Mouse (Mus musculus): Measurements from ENCODE around the gene Btn2a2.
A peak's percentile ranks its signal among the peaks of the same experiment; 100 is the strongest.

Btn2a2 gene

GRCm38 (mm10) chr13:23521703-23522102, 33.0 kb upstream of the Btn2a2 start:
- DNase-seq (ENCODE audit: low read depth) = peak; percentile 83

- DNase-seq (ENCODE audit: low read depth) = peak; percentile 91
These were observed 30.8 kb upstream of the Btn2a2 start for GRCm38 (mm10) chr13:23519416-23519815.

DNA sequence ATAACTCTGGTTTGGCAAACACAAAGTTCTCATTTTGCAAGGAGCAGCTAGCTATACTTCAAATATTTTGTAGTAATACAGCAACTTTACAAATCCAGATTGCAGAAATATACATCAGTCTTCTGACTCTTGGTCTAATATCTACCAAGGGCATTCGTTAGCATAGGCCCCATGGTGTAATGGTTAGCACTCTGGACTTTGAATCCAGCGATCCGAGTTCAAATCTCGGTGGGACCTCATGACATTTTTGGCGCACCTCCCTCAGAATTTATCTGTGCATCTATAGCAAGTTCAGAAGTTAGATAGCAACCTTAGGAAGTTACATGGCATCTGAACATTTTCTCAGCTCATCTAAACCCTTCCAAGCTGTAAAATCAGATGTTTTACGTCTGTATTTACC, 30.2 kb upstream of the Btn2a2 start:
- DNase-seq (ENCODE audit: low read depth) = peak; percentile 93

DNA sequence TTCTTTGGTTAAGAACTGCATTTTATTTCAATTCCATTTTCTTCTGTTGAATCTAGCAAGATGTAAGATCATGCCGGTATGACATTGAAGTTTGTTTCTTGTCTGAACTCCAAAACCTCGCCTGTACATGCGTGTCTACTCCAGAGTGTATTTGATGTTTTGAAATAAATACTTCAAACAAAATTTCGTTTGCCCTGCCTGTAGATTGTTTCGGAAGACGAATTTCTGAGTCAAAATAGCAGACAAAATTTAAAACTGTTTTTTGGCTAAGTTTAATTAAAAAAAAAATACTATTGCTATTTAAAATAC, 29.6 kb upstream of the Btn2a2 start:
- DNase-seq (ENCODE audit: low read depth) = no peak

- DNase-seq (ENCODE audit: low read depth) = peak; percentile 92
These were observed 29.1 kb upstream of the Btn2a2 start for GRCm38 (mm10) chr13:23517603-23518294.

DNA sequence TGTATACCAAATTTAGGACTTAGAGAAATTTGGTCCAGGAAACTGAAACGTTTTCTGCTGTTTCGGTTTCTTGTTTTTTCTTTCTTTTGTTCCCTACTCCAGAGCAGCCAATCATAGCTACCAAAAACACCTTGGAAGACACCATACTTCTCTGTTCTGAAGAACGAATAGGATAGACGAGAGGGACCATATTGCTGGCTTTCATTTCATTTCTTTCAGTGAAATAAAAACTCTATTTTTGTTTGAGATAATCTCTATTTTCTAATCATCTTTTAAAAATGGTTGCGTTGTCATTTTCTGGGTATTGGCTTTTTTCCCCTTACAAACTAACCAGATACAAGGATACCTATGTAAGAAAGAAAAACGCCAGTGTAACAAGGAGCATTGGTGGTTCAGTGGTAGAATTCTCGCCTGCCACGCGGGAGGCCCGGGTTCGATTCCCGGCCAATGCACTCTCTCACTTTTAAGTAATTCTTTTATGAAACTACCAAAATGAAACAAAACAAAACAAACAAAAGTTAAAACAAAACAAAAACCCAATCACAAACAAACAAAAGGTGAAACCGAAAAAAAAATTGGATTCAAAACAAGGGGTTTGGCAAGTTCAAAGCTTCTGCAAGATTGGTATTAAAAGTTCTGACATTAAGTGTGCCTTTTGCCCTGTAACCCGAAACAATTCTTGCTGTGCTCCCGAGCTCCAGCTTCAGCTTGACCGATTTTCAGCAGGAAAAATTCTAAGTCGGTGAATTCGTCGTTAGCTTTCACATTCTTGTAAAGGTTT, 28.4 kb upstream of the Btn2a2 start:
- peak; percentile 94 for DNase-seq (ENCODE audit: low read depth)

- DNase-seq (ENCODE audit: low read depth) = no peak
These were observed 27.4 kb upstream of the Btn2a2 start for GRCm38 (mm10) chr13:23515826-23516620.

GRCm38 (mm10) chr13:23515281-23515680, 26.6 kb upstream of the Btn2a2 start:
- DNase-seq (ENCODE audit: low read depth) = no peak

DNA sequence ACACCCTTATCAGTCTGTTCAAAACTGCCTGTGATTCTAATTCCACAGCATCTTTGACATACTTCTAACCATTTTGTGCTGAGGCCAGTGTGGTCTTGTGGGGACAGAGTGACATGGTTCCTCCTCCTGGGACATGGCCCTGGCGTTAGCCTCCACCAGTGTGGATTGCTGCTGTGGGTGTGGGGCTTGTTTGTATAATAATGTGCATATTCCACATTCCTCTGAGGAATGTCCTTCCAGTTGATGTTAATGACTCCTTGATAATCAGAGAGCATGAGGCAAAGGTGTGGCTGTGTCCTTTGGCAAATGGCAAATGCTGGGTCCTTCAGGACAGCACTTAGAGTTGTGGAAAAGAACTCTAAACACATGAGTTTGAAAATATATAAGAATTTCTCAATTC, 24.9 kb upstream of the Btn2a2 start:
- no peak for DNase-seq (ENCODE audit: low read depth)

- no peak for DNase-seq (ENCODE audit: low read depth)
These were observed 21.5 kb upstream of the Btn2a2 start for GRCm38 (mm10) chr13:23510127-23510526.

DNA sequence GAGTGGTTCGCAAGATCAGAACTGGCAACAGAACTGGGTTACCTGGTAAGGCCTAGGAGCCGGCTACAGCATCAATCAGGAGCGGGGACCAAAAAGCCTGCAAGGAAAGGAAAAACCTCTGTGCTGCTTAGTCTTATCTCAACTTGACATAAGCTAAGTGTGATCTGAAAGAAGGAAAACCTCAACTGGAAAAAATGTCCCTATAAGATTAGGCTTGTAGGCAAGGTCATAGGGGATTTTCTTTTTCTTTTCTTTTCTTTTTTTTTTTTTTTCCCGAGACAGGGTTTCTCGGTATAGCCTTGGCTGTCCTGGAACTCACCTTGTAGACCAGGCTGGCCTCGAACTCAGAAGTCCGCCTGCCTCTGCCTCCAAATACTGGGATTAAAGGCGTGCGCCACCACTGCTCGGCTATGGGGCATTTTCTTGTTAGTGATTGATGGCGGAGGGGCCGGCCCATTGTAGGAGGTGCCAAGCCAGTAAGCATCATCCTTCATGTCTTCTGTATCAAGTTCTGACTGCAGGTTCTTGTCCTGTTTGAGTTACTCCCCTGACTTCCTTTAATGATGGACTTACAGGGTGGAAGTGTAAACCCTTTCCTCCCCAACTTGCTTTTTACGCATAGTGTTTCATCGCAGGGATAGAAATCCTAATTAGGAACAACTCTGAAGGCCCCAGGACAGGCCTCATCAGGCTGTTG, 18.3 kb upstream of the Btn2a2 start:
- no peak for DNase-seq (ENCODE audit: low read depth)

DNA sequence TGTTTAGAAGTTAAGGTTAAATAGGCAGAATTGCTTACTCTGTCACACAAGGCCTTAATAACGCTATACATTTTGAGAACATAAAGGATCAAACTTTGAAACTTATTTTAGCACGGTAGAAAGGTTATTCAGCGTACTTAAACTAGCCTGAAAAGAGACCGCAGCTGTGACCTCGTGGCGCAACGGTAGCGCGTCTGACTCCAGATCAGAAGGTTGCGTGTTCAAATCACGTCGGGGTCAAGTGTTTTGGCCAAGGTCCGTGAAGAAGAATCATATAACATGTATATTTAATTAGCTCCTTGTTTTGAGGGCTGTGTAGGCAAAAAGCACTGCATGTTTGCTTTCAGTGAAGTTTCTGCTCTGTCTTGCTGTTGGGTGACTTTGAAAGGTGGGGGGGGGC, 17.7 kb upstream of the Btn2a2 start:
- DNase-seq (ENCODE audit: low read depth) = peak; percentile 64

DNA sequence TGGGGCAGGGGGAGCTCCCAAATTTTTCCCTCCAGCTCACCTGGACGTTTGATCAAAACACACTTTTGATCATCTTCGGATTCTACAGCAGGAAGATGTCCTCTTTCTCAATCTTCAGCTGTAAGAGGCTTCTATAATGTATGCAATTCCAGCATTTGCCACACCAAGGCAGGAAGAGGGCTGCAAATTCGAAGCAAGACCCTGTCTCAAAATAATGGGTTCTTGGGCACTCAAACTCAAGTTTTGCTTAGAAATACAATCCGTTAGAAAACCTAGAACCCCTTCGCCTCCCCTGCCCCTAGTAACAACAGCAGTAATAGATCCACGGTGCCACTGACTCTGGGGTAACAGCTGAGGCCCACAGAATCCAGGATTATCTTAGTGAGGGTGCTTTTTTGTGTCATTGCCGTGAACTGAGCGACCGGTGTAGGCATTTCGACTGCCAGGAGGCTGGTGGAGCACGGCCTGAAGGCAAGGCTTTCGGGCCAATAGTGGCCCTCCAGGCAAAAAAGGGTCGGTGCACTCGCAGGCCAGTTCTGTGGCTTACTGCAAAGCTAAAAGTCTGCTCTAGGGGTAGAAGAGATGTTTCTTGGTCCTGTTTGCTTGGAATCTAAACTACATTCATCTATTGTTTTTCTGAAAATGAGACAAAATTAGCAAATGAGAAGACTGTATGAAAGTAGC, 17.1 kb upstream of the Btn2a2 start:
- no peak for DNase-seq (ENCODE audit: low read depth)

GRCm38 (mm10) chr13:23503797-23504196, 15.1 kb upstream of the Btn2a2 start:
- peak; percentile 73 for DNase-seq (ENCODE audit: low read depth)

DNA sequence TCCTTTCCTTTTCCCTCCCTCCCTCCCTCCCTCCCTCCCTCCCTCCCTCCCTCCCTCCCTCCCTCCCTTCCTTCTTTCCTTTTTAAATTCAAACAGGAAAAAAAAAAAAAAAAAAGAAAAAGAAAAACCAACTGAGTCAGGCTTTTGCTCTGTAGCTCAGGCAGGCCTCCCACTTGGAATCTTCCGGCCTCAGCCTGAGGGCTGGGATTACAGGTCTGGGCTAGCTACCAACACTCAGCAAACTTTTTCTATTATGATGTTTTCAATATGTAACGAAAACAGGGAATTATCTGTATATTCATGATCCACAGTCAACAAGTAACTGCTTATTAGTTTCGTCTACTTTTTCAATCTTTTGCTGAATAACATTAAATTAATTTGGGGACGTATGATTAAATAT, 14.3 kb upstream of the Btn2a2 start:
- DNase-seq (ENCODE audit: low read depth) = no peak

DNA sequence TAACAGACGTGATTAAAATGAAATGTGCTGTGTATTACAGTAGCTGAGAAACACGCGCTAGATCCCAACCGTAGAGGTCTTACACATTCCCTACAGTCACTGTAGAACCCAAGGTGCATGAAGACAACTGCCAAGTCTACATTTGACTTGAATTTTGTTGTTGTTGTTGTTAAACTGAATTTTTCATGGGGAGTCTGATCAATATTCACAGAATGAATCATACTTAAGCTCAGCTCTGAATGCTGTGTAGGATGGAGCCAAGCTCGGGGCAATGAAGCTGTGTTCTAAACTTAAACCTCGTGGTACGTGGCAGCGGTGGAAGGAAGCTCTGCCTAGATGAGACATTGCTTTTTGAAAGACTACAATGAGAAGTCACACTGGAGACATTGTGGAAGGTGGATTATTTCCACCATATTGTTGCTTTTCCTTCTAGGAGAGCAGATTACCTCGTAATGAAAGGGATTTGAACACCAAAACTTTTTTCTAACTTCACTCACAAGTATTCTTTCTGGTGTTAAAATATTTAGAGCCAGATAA, 13.4 kb upstream of the Btn2a2 start:
- DNase-seq (ENCODE audit: low read depth) = no peak

DNA sequence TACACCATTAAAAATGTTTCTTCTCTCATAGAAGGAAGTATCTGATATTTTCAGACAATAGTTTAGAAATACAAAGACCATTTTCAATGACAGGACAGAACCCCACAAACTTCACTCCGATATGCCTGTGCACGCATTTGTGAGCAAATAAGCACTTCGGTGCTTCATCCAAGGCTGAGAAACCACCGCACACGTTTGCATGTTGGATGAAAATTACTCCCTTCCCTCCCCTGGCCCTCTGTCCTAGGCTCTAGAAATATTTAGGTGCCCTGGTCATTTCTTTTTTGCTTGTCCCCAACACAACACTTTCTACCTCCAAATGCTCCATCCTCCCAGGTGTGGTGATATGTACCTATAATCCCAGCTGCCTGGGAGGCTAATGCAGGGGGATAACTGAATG, 12.9 kb upstream of the Btn2a2 start:
- no peak for DNase-seq (ENCODE audit: low read depth)

DNA sequence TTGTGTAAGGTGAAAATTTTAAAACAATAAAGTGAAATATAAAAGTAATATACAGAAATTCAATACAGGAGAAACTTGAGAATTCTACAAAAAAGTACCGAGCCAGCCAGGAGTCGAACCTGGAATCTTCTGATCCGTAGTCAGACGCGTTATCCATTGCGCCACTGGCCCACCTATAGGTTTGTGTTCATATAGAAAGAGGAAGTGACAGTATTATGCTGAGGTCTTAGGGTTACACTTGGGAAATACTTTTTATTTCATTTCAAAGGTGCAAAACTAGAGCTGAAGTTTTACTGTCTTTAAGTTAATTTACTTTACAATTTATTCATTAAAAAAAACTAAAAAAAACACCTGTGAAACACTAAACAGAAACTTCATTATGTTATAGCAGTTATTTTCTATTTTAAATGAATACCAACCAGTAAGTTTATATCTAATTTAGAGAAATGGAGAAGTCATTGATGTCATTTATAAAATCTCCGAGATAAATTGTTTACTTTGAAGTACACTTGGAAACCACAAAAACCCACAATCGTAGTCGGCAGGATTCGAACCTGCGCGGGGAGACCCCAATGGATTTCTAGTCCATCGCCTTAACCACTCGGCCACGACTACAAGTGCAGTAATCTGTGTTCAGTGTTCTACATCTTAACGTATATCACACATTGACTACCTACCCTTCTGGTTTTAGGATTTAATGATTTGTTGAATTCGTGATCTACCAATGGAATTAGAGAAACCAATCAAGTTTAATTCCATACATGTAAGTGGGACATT, 12.0 kb upstream of the Btn2a2 start:
- DNase-seq (ENCODE audit: low read depth) = peak; percentile 69

GRCm38 (mm10) chr13:23499943-23500342, 11.3 kb upstream of the Btn2a2 start:
- DNase-seq (ENCODE audit: low read depth) = no peak

DNA sequence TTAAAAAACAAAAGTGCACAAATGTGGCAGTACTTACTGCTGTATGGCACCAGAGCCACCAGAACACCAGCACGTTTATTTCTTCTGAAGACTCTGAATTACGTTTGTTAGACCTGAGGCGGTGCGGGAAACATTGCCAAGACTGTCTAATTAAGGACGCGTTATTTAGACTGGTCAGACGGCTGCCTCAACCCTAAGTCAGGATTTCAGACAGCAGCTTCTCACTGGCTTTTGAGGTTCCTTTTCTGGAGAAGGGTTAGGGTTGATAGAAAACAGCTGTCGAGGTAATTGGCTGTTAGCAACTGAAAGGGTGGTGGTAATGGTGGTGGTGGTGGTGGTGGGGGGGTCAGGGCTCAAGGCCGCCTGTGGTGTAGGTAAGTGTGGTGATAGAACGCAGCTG, 10.0 kb upstream of the Btn2a2 start:
- DNase-seq (ENCODE audit: low read depth) = no peak
